26 mouse cellular contexts compared by ENCODE assay signal in the genomic region with DNA sequence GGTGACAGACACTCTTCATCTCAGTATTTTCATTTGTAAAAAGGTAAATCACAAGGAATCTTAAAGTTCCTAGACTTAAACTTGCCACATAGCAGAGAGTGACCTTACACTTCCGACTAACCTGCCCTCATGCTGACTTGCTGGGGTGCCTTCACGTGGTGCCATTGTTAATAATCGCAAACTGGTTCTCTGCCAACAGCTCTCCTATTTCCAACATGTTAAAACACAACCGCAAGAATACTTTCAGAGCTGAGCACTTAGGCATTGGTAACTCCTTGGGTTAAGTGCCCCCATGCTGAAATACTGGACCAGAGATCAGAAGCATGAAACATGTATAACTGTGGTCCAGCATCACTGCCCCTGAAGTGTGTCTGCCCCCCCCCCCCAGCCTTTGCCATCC. TPM values are rescaled to one million over a fixed set of nuclear protein-coding genes. Genes with fewer than 3 reads are reported as not detected.
"Had no signal": no experiment of that assay in that cellular context is flagged by ENCODE, and none has a peak within 500 bp of the region (broad histone marks: within the 10 kb centered on the region; RNA-seq: fewer than 3 reads in every experiment).

No protein-coding gene starts in this region.

- ATAC-seq: hindbrain, embryonic 16.5 days; inflammation-experienced regulatory T-cells, adult 6 months; intestine, embryonic 15.5 days; intestine, postnatal 0 days had no signal

- H3K9me3 ChIP-seq: heart, embryonic 13.5 days; heart, embryonic 15.5 days; hindbrain, embryonic 10.5 days; hindbrain, embryonic 12.5 days; intestine, embryonic 15.5 days; limb, embryonic 10.5 days; limb, embryonic 12.5 days had no signal

- H3K9ac ChIP-seq: heart, embryonic 13.5 days; heart, embryonic 15.5 days; hindbrain, embryonic 12.5 days; hindbrain, embryonic 14.5 days; intestine, embryonic 15.5 days; limb, embryonic 12.5 days had no signal

- H3K27ac ChIP-seq: gastrocnemius, adult 2 months; heart, adult 2 months; heart, embryonic 13.5 days; heart, embryonic 15.5 days; hindbrain, embryonic 10.5 days; hindbrain, embryonic 12.5 days; hindbrain, embryonic 14.5 days; intestine, embryonic 15.5 days; layer of hippocampus, adult 2 months; left cerebral cortex, adult 2 months; limb, embryonic 10.5 days; limb, embryonic 12.5 days had no signal

- H3K4me3 ChIP-seq: gastrocnemius, adult 2 months; heart, adult 2 months; heart, embryonic 13.5 days; heart, embryonic 15.5 days; hindbrain, embryonic 10.5 days; hindbrain, embryonic 12.5 days; intestine, embryonic 15.5 days; layer of hippocampus, adult 2 months; left cerebral cortex, adult 2 months; limb, embryonic 10.5 days; limb, embryonic 12.5 days had no signal

- DNase-seq: gastrocnemius, adult 2 months; gastrocnemius, postnatal 10 days; gastrocnemius, postnatal 25 days; heart, adult 2 months; heart, postnatal 14 days; heart, postnatal 36 days; kidney, adult 2 months; kidney, postnatal 10 days; kidney, postnatal 25 days; kidney, postnatal 4 days; liver had no signal

- H3K27me3 ChIP-seq: heart, embryonic 13.5 days; heart, embryonic 15.5 days; hindbrain, embryonic 12.5 days; intestine, embryonic 15.5 days; limb, embryonic 12.5 days had no signal

- H3K4me2 ChIP-seq: heart, embryonic 11.5 days; heart, embryonic 13.5 days; heart, embryonic 15.5 days; hindbrain, embryonic 12.5 days; hindbrain, embryonic 14.5 days; intestine, embryonic 15.5 days; limb, embryonic 12.5 days had no signal

- H3K36me3 ChIP-seq: heart, embryonic 15.5 days; intestine, embryonic 15.5 days had no signal

- H3K4me1 ChIP-seq: hindbrain, embryonic 10.5 days; hindbrain, embryonic 12.5 days; intestine, embryonic 15.5 days had no signal

RNA-seq across cellular contexts. Expression of a gene that starts 47.1 kb away (rescaled TPM):
- total RNA-seq: granulocyte monocyte progenitor cell, adult 5-6 weeks had no signal
